Mouse (Mus musculus) thymus, postnatal 14 days (tissue): ENCODE results near the gene Prr23a2.
"Not testable (repeated sequence)": the region's sequence is repeated elsewhere in the genome, so short reads cannot be mapped to it uniquely, and the experiment has no call there.

ENCODE experiments used
- DNase-seq: peaks from one replicate; pipeline ENCODE4 v3.0.0; 2021

Prr23a2 gene

DNA sequence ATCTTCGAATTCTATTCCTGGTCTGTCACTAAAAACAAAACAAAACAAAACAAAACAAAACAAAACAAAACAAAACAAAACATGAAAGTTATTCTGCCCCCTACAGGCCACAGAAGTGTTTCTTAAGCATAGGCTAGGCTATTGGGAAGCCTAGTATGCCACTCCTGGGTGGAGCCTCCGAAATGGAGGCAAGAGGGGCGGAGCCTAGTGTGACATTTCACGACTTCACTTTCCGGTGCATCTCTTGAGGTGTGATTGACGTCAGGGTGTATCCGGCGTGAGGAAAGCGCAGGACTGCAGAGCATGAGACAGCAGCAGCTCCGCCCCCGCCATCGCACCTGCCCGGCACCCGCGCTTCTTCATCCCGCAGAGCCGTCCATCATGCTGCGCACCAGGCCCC lies at the start of gene Prr23a2:
TSS of gene Prr23a2 (plus strand) at position 285 of the 400 bp plus-strand sequence.
- no peak for DNase-seq

GRCm38 (mm10) chr9:98807631-98808030 lies 48.7 kb upstream of the Prr23a2 start:
- no peak for DNase-seq

DNA sequence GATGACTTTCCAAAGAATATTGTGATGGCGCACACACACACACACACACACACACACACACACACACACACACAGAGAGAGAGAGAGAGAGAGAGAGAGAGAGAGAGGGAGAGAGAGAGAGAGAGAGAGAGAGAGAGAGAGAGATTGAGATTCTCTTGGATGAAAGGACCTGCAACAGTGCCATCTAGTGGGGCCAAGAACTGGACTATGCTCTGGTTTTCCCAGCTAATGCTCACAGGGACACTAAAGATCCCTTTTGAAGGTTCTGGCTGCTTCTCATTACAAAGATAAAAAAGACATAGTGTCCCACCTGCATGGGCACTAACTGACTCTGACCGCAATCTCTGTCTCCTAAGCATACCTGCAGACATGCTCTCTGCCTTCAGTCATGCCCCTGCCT lies 46.8 kb upstream of the Prr23a2 start:
- DNase-seq = not testable (repeated sequence)

GRCm38 (mm10) chr9:98816066-98816465 lies 40.2 kb upstream of the Prr23a2 start:
- no peak for DNase-seq

DNA sequence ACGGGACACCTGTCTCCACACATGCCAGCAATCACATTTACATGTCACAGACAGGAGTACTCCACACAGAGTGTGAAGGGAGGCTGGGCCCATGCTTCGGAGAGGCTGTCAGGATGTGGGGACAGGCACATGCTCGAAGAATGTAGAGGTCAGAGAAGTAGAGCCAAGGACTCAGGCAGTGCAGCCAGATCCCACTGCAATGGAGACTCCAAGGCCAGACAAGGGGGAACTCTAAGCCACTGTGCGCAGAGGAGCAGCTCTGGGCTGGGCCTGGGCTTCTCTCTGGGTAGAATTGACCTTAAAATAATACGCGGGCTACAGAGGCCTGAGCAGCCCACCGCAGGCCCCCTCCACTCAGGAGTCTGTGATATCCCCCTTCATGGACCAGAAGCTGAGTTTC lies 38.7 kb upstream of the Prr23a2 start:
- DNase-seq = no peak

DNA sequence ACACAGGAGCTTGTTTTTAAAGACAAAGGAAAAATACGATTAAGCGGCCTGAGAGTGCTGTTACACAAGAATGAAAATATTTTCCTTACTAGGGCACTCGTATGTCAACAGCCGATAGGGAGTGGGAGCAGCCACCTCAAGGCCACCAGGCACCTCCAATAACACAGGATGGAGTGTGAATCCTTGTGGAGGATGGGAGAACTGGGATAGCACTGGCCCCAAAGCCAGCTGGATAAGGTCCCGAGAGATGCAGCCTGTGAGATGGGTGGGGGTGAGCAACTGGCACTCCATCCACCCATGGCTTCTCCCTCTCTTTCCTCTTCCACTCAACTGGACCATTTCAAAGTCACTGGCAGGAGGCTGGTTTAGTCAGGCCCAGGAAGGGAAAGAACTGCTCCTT lies 37.3 kb upstream of the Prr23a2 start:
- no peak for DNase-seq

GRCm38 (mm10) chr9:98819481-98819880 lies 36.8 kb upstream of the Prr23a2 start:
- no peak for DNase-seq

DNA sequence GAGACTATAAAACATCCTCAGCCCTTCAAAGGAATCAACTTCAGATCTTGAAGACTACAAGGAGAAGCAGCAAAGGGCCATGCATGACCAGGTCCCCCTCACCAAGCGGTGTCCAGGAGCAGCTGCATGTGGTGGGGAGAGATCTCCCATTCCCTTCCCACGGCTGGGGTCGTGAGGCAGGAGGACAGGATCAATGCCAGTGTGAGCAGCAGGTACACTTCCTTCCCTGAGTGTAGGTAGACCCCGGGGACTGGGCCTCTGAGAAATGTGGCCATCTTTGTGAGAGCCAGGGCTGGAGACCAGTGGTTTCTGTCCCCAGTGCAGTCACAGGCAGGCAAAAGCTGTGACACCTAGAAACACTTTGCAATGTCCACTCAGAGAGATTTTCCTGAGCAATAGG lies 35.8 kb upstream of the Prr23a2 start:
- DNase-seq = no peak

- no peak for DNase-seq
Observed at GRCm38 (mm10) chr9:98821067-98821466, 35.2 kb upstream of the Prr23a2 start.

DNA sequence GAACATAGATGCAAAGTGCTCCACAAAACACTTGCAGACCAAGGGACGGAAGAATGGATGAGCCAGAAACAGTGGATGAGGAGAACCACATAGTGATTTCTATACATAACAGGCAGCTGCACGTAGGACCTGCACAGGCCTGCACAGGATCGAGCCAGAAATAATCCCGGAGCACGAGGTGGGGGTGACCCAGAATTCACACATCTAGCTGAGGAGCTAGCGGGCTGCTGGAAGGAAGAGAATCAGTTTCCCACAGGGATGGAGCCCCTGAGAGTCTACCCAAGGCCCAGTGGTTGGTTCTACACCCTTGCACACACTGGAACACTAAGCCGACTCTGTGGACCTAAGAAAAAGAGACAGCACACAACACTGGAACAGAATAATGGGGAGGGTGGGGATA lies 32.5 kb upstream of the Prr23a2 start:
- no peak for DNase-seq

GRCm38 (mm10) chr9:98829508-98829907 lies 26.8 kb upstream of the Prr23a2 start:
- DNase-seq = no peak

DNA sequence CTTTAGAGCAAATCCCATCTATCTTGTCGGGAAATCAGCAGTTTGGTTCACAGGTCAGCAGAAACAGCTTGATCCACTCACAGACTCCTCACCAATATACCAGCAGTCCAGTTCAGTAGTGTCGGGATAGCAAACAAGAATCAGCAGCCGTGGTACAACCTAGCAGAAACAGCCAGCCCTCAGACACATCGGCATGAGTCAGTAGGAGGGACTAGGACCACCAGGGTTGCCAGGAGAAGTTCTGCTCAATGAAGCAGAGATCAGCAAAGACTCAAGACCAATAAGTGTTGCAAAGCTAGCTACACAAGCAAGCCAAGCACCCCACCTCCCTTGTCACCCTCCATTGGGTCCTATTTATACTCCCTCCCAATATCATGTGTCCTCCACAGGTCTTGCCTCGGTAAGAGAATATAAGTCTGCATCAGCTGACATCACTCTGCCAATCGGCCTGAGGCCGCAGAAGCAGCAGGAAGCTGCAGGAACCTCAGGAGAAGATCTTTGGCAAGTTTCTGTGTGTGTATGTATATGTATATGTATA lies 18.7 kb upstream of the Prr23a2 start:
- DNase-seq = no peak

GRCm38 (mm10) chr9:98842117-98842516 lies 14.2 kb upstream of the Prr23a2 start, which contains the start of gene Prr23a1:
Gene Prr23a1 (plus strand): TSS chr9:98842503.
- no peak for DNase-seq

GRCm38 (mm10) chr9:98863463-98863862 lies 7.2 kb downstream of the Prr23a2 start:
- no peak for DNase-seq

- DNase-seq = no peak
Observed at GRCm38 (mm10) chr9:98864571-98864970, 8.3 kb downstream of the Prr23a2 start, which contains the start of gene Prr23a3. Gene Prr23a3 (plus strand): TSS chr9:98864767.

DNA sequence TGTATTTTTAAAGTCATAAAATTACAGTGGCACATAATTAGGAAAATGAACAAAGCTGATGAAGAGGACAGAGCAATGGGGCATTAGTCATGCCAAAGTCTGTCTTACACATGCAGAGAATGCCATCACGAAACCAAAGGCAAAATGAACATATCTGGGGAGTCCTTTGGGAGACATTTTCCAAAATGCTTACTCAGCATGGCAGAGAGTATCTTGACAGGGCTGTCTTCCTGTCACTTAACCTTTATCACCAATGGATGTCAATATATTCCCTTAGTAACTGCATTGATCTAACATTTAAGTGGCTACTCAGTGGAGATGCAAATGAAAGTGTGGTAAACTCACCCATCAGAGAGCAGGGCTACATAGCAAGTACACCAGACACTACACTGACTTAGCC lies 45.2 kb downstream of the Prr23a2 start:
- DNase-seq = no peak

DNA sequence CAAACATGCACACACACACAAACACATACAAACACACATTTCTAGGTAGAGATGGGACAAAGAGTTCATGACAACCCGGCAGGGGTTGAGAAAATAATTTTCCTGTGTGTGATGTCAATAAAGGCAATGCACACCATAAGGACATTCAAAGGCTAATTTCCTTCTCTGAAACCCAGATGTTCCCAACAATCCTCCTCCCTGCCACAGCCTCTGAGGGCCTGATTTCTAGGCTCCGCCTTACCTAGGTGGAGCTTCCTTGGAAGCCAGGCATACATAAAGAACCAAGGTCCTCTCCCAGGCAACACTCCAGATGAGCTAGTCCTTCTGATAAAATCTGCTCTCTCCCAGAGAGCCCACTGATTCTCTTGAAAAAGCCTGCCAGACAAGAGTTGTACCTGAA lies 46.5 kb downstream of the Prr23a2 start, which contains the start of gene 7420426K07Rik:
TSS of gene 7420426K07Rik (plus strand) at position 301 of the 400 bp plus-strand sequence.
- DNase-seq = no peak
